Mouse (Mus musculus): ENCODE data around the gene Myom3.

Gene Myom3

DNA sequence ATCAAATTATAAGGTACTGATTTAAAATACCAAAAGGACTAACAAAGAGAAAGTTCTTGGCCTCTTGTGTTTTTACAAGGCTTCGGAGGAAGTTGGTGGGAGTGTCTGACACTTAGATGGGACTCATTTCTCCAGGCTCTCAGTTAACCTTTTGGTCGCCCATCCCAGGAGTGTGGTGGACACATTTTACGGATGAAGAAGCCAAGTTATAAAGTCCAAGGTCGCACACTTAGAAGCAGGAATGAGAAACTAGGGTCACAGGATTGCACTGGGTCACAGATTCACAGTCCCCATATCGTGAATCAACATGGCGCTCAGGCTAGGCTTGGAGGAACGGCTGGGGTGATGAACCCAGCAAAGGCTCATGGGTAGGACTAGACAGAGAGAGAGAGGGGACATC lies 2.1 kb downstream of the Myom3 start:
- no peak for DNase-seq

- peak; percentile 30 to 35 for DNase-seq
These were observed 2.9 kb downstream of the Myom3 start for GRCm38 (mm10) chr4:135762251-135762906.

DNA sequence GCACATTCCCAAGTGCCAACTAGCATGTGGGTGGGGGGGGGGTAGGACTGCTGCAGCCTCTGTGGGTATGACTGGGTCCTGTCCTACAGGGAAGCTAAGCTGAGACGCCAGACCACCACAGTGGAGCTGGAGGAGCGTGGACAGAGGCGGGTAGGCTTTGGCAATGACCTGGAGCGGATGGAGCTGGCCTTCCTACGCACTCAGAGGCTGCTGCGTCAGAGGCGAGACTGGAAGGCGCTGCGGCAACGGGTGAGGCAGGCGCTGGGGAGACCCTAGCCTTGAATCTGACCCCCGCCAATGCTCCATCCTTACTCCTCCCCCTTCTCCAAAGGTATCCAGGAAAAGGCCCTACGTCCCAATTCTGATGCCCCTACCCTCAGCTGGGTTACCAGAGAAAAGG lies 5.2 kb downstream of the Myom3 start:
- DNase-seq = no peak

GRCm38 (mm10) chr4:135765707-135766106 lies 6.2 kb downstream of the Myom3 start:
- no peak for DNase-seq

- DNase-seq = no peak
These were observed 7.5 kb downstream of the Myom3 start for GRCm38 (mm10) chr4:135766976-135767375.

GRCm38 (mm10) chr4:135768572-135769526 lies 9.3 kb downstream of the Myom3 start:
- no peak for DNase-seq

- DNase-seq = no peak
These were observed 11.2 kb downstream of the Myom3 start for GRCm38 (mm10) chr4:135770611-135771305.

- no peak for DNase-seq
These were observed 12.1 kb downstream of the Myom3 start for GRCm38 (mm10) chr4:135771592-135771991.

DNA sequence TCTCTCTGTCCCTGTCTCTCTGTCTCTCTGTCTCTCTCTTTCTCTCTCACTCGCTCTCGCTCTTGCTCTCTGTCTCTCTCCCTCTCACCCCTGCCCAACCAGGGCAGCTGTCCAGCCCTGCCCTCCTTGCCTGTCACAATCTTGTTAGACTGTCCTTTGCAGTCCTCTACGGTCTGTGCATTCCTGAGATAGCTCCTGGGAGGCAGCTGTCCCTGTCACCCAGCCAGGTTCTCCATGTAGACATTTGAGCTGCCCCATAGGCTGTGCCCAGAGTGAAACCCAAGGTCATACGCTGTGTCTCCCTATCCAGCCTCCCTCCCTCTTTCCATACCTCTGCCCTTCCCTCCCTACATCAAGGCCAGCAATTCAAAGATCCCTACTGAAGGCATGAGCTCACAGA lies 13.2 kb downstream of the Myom3 start:
- DNase-seq = no peak

DNA sequence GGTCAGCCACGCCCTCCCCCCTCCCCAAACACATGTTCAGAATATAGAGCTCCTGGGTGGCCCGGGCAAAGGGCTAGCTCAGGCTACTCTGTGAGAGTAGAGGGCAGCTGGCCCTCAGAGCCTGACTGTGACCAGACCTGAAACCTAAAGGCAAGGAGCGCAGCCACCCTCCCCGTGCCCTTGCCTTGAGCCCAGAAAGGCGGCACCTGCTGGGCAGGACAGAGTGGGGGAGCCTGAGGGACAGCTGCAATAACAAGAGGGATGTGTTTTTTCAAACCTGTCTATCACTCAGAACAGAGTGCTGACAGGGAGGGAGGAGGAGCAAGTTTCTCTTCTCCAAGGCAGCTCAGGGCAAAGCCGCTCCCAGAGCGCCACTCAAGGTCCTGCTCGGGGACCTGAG lies 15.0 kb downstream of the Myom3 start:
- DNase-seq = no peak

- DNase-seq = no peak
These were observed 17.3 kb downstream of the Myom3 start for GRCm38 (mm10) chr4:135776850-135777249.

DNA sequence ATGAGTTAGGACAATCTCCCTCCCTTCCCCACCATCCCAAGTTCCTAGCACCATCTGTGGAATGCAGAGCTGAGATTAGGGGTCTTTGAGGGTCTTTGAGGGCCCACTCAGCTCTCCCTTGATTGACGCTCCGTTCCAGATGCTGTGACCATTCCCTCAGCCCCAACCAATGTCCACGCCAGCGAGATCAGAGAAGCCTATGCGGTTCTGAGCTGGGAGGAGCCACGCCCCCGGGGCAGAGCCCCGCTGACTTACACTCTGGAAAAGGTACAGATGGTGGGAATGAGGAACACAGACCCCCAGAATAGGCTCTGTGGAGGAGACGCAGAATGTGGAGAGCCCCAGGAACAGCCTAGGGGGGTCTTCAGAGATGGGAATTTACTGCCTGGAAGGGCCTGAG lies 20.1 kb downstream of the Myom3 start:
- no peak for DNase-seq

GRCm38 (mm10) chr4:135780255-135780654 lies 20.7 kb downstream of the Myom3 start:
- DNase-seq = no peak

DNA sequence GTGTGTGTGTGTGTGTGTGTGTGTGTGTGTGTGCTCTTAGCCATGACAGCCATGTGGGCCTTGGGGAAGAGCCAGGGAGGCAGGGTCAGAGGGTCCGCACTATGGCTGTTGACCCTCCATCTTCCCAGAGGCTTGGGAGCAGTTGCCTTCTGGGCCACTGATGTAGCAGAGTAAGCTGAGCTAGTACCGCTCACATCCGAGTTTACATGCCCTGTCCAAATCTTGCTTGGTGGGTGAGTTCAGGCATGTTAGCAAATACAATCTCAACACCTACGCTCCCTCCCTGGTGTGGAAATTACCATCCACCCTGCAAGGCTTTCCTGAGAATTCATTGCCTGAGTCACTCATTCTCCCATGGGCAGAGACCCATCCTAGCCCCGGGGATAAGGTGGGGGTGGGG lies 21.8 kb downstream of the Myom3 start:
- DNase-seq = no peak

DNA sequence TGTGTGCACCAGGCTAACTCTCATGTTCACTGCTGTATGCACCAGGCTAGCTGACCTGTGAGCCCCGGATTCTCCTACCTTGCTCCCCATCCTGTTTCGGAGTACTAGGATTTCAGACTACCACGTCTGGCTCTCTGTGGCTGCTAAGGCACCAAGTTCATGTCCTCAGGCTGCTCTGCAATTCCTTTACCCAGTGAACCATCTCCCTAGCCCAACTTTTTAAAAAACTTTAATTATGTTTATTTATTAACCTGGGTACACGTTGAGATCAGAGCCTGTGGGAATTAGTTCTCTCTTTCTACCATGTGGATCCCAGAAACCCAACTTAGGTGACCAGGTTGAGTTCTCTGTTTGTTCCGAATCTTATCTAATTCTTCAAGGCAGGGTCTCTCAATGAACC lies 27.1 kb downstream of the Myom3 start:
- no peak for DNase-seq

GRCm38 (mm10) chr4:135787271-135787670 lies 27.8 kb downstream of the Myom3 start:
- DNase-seq = no peak

- no peak for DNase-seq
These were observed 29.6 kb downstream of the Myom3 start for GRCm38 (mm10) chr4:135789135-135789534.

GRCm38 (mm10) chr4:135792821-135793220 lies 33.3 kb downstream of the Myom3 start:
- no peak for DNase-seq

DNA sequence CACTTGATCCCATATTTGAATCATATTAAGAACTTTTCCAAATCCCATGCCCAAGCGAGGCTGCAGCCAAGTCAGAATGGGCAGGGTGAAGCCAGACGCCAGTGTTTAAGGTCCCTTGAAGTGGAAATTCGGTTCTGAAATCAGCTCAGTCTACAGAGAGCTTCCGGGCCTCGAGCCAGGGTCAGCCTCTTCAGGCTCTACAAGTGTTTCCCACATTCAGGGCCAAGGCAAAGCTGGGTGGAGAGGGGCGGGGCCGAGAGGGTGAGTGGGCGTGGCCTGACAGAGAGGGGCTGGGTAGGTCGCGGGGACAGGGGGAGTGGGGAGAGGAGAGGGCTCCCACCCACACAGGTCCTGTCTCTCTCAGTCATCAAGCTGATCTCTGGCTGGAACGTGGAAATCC lies 38.4 kb downstream of the Myom3 start:
- DNase-seq = no peak

DNA sequence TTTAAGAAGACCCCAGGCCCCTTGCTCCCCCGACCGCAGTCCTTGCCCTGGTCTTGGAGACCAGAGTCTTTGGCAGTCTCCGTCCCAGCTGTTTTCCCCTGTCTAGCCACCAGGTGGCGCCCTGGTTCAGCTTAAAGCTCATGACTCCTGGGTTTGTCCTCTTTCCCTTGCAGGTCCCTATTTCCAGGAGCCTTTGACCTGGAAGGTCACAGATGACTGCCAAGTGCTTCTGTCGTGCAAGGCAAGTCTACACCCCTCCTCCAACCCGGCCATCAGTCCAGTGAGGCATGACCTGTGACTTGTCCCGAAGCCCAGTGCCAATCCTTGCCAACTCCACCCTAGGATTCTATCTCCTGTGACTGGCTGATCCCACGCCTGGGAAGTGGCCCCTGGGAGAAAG lies 42.0 kb downstream of the Myom3 start:
- peak; percentile 58 for DNase-seq

DNA sequence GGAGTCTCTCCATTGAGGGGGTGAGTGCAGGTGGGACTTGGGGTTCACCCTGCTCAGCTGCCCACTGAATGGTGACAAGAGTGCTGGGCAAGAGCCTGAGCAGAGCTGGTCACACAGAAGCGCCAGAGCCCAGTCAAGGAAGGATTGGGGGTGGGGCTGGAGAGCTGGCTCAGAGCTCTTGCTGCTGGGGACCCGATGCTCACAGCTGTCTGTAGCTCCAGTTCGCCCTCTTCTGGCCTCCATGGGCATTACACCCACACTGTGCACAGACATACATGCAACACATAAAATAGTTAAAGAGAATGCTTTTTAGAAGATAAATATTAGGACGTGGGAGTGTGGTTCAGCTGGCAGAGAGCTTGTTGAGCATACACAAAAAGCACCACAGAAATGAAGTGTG lies 43.8 kb downstream of the Myom3 start:
- no peak for DNase-seq

- no peak for DNase-seq
These were observed 44.7 kb downstream of the Myom3 start for GRCm38 (mm10) chr4:135804169-135804568.

DNA sequence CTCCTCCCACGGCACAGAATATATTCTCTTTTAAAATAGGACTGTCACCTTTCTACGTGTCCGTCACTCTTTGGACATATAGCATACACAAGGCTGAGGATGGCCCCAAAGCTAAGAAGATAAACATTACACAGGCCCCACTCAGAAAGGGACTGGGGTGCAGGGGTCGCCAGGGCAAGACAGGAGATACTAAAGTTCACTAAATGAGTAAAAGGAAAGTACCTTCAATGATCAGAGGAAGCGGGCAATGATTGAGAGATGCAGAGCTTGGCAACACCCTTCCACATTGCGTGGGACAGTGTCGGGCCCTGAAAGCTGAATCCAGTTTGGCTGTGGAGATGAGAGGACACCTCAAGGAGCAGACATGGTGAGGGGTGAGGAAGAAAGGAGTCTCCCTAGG lies 55.4 kb downstream of the Myom3 start:
- DNase-seq = no peak

All from thymus, adult 18-20 months (tissue).